Mouse (Mus musculus) CH12.LX (cell line): ENCODE results near the gene Rdh5. TPM values are rescaled to one million over a fixed set of nuclear protein-coding genes. Genes with fewer than 3 reads are reported as not detected.
A peak's percentile ranks its signal among the peaks of the same experiment; 100 is the strongest.

Experiments
- DNase-seq: peaks from one replicate; pipeline ENCODE4 v3.0.0-alpha.2; 2013; ENCODE audit errors: extremely low read depth
- H3K27ac ChIP-seq: 2 replicates; pipeline ENCODE4 v1.5.1; 2012; ENCODE audit warnings: low read depth, mild to moderate bottlenecking, control low read depth, moderate library complexity; ENCODE audit not compliant: insufficient read depth
- H3K27me3 ChIP-seq: replicated peaks from 2 replicates; pipeline ENCODE3; 2012; ENCODE audit warnings: inconsistent platforms
- H3K36me3 ChIP-seq, 2 experiments: replicated peaks in 1 of 2; 2 replicates each; pipeline versions ENCODE3 to v1.6.1; 2012; ENCODE audit warnings: inconsistent platforms in 1 of 2, low read length in 1 of 2, mild to moderate bottlenecking in 1 of 2, mixed read lengths in 1 of 2, moderate library complexity in 1 of 2; ENCODE audit not compliant: control insufficient read depth in 1 of 2, insufficient read depth in 1 of 2
- H3K4me1 ChIP-seq, 2 experiments: 2 replicates each; pipeline ENCODE4 v1.6.1; 2012; ENCODE audit warnings: inconsistent platforms in 1 of 2, moderate library complexity in 1 of 2; ENCODE audit not compliant: insufficient read depth in 2 of 2, control insufficient read depth in 1 of 2
- H3K4me2 ChIP-seq: 2 replicates; pipeline ENCODE4 v1.6.1; 2012; ENCODE audit warnings: low read depth, mild to moderate bottlenecking, control low read depth; ENCODE audit not compliant: poor library complexity, insufficient read depth, severe bottlenecking
- H3K4me3 ChIP-seq, 3 experiments: fragments of 150-350 bp in 1 of 3; sonication (generic) in 1 of 3; replicated peaks in 1 of 3; 2 replicates each; pipeline versions ENCODE3 to v1.5.1; 2011 to 2012; ENCODE audit warnings: low read depth in 2 of 3, low read length in 2 of 3, mild to moderate bottlenecking in 2 of 3, moderate library complexity in 2 of 3, control low read depth in 1 of 3, improper control_type of control experiment in 1 of 3, inconsistent platforms in 1 of 3, mixed read lengths in 1 of 3; ENCODE audit not compliant: poor library complexity in 1 of 3
- H3K79me2 ChIP-seq: replicated peaks from 2 replicates; pipeline ENCODE4 v1.6.1; 2012; ENCODE audit warnings: mild to moderate bottlenecking, moderate library complexity; ENCODE audit not compliant: control insufficient read depth, poor library complexity, insufficient read depth, severe bottlenecking; ENCODE audit errors: extremely low read depth
- H3K9ac ChIP-seq: 2 replicates; pipeline ENCODE4 v1.6.1; 2012; ENCODE audit warnings: low read depth, mild to moderate bottlenecking, control low read depth, moderate library complexity; ENCODE audit not compliant: insufficient read depth
- H3K9me3 ChIP-seq: replicated peaks from 2 replicates; pipeline ENCODE3; 2012; ENCODE audit warnings: low read length, inconsistent platforms, mixed read lengths
- JUND ChIP-seq: conservative IDR thresholded peaks from 2 replicates; pipeline ENCODE4 v1.6.1; 2011; ENCODE audit warnings: low read depth, low read length, improper control_type of control experiment
- KAT2A ChIP-seq: IDR thresholded peaks from 2 replicates; pipeline ENCODE4 v1.6.1; 2012; ENCODE audit warnings: low read length, improper control_type of control experiment, inconsistent platforms; ENCODE audit not compliant: insufficient replicate concordance
- MAZ ChIP-seq: IDR thresholded peaks from 2 replicates; pipeline ENCODE4 v1.6.1; 2012; ENCODE audit warnings: low read depth, mild to moderate bottlenecking, inconsistent platforms, low read length, improper control_type of control experiment, moderate library complexity
- MEF2A ChIP-seq: IDR thresholded peaks from 2 replicates; pipeline ENCODE4 v1.6.1; 2014; ENCODE audit warnings: low read depth, mild to moderate bottlenecking, inconsistent platforms, low read length, improper control_type of control experiment, borderline replicate concordance
- MYC ChIP-seq: IDR thresholded peaks from 2 replicates; pipeline ENCODE4 v1.6.1; 2011; ENCODE audit warnings: low read depth, mild to moderate bottlenecking, improper control_type of control experiment, low read length
- NRF1 ChIP-seq: IDR thresholded peaks from 2 replicates; pipeline ENCODE4 v1.6.1; 2014; ENCODE audit warnings: low read depth, mild to moderate bottlenecking, inconsistent platforms, low read length, improper control_type of control experiment, moderate library complexity
- POLR2A ChIP-seq: IDR thresholded peaks from 2 replicates; pipeline ENCODE4 v1.6.1; 2011; ENCODE audit warnings: low read depth, mild to moderate bottlenecking, improper control_type of control experiment, low read length
- RAD21 ChIP-seq: IDR thresholded peaks from 2 replicates; pipeline ENCODE4 v1.6.1; 2011; ENCODE audit warnings: low read depth, mild to moderate bottlenecking, low read length, improper control_type of control experiment, moderate library complexity
- SIN3A ChIP-seq: IDR thresholded peaks from 2 replicates; pipeline ENCODE4 v1.6.1; 2012; ENCODE audit warnings: low read length, improper control_type of control experiment, inconsistent platforms
- TCF12 ChIP-seq: IDR thresholded peaks from 2 replicates; pipeline ENCODE4 v1.6.1; 2014; ENCODE audit warnings: low read depth, mild to moderate bottlenecking, inconsistent platforms, low read length, improper control_type of control experiment
- UBTF ChIP-seq: IDR thresholded peaks from 2 replicates; pipeline ENCODE4 v1.6.1; 2012; ENCODE audit warnings: low read depth, mild to moderate bottlenecking, inconsistent platforms, low read length, improper control_type of control experiment, moderate library complexity
- dilution Hi-C: fragments of 300-500 bp; cut with MboI; formaldehyde crosslinking; loops from 2 replicates; pipeline ENCODE4 v1.14.3; 2020; ENCODE audit warnings: low sequenced_read_pairs; ENCODE audit not compliant: extremely low pct_unique_long_range_greater_than_20kb, extremely low pct_ligation_motif_present
- in situ Hi-C: fragments of 300-500 bp; cut with MboI; formaldehyde crosslinking; loops from 3 replicates; pipeline ENCODE4 v1.14.3; 2019; ENCODE audit warnings: low sequenced_read_pairs, low pct_ligation_motif_present, low pct_unique_long_range_greater_than_20kb, mixed read lengths
- polyA plus RNA-seq: library from polyadenylated mRNA; unstranded; fragments of >175 nt; gene quantifications from 2 replicates; pipeline ENCODE4 v1.2.1, GENCODE M21; 2012; ENCODE audit warnings: low read depth; ENCODE audit not compliant: insufficient read length
- total RNA-seq, 2 experiments: library from RNA; depleted of rRNA; stranded (reverse); fragments of 300-350 nt in 1 of 2; fragments of >200 nt in 1 of 2; gene quantifications; 2 replicates each; pipeline ENCODE4 v1.2.3; 2012 to 2014

Rdh5 gene
- total and polyA plus RNA-seq, 3 experiments: 4.3 to 6.2 (median 5.2) TPM

GRCm38 (mm10) chr10:128888941-128889827 is 33.5 kb downstream of the Rdh5 start:
- no peak for DNase-seq
- Histone ChIP-seq H3K9ac (no peak overlapping the region), H3K79me2 (no peaks in the 10 kb centered on the region; the same call in 1 of the 2 replicates), H3K4me1 (peaks cover 18 to 41% of the 10 kb centered on the region in 2 experiments), H3K27ac (no peak overlapping the region), H3K27me3 (peaks cover 11% of the 10 kb centered on the region), H3K4me3 (peak overlapping the region in 1 of 3 experiments; percentile 13), H3K4me2 (peak overlapping the region; percentile 76), H3K9me3 (no peaks in the 10 kb centered on the region), H3K36me3 (peaks cover 18 to 40% of the 10 kb centered on the region in 2 experiments)
- dilution Hi-C loops (no loop called here), in situ Hi-C loops (no loop called here)
- TF ChIP-seq UBTF (no peak), MAZ (peak; percentile 62; the same call in 1 of the 2 replicates)

- Histone ChIP-seq H3K9ac (no peak overlapping the region), H3K36me3 (peaks cover 31 to 70% of the 10 kb centered on the region in 2 experiments), H3K4me3 (no peak overlapping the region), H3K27me3 (no peaks in the 10 kb centered on the region), H3K27ac (no peak overlapping the region), H3K4me2 (no peak overlapping the region), H3K4me1 (peaks cover 8 to 24% of the 10 kb centered on the region in 2 experiments), H3K79me2 (no peaks in the 10 kb centered on the region; the same call in 1 of the 2 replicates), H3K9me3 (no peaks in the 10 kb centered on the region)
- in situ Hi-C loops: no loop called here
- dilution Hi-C loops: no loop called here
- no peak for TF ChIP-seq MEF2A
- TF ChIP-seq SIN3A: no peak
- TF ChIP-seq KAT2A: no peak
- no peak for TF ChIP-seq RAD21
- no peak for DNase-seq
Observed at GRCm38 (mm10) chr10:128882067-128882466, 40.6 kb downstream of the Rdh5 start.

DNA sequence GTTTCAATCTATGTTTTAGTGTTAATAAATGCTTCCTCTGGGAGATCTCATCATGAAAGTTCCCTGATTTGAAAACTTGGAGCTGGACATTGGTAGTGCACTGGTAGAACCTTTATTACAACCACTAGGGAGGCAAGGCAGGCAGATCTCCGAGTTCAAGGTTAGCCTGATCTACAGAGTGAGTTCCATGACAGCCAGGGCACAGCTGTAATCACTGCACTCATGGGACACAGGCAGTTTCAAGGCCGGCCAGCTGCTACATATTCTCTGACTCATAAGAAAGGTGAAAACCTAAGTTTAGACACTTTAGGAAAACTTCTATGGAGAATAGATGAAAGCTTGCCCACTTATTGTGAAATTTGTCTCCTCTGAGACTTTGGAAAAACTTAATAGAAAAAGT is 43.9 kb downstream of the Rdh5 start:
- H3K27ac ChIP-seq: no peak overlapping the region
- no peak for DNase-seq
- no peaks in the 10 kb centered on the region; the same call in 1 of the 2 replicates for H3K79me2 ChIP-seq
- no peaks in the 10 kb centered on the region for H3K27me3 ChIP-seq
- no peak overlapping the region for H3K4me2 ChIP-seq
- dilution Hi-C loops (no loop called here), in situ Hi-C loops (no loop called here)
- H3K9me3 ChIP-seq: no peaks in the 10 kb centered on the region
- TF ChIP-seq RAD21 (no peak), JUND (no peak), MYC (no peak), POLR2A (no peak), NRF1 (no peak), TCF12 (no peak)
- H3K36me3 ChIP-seq: peaks cover 31 to 72% of the 10 kb centered on the region in 2 experiments
- H3K4me3 ChIP-seq: no peak overlapping the region
- H3K9ac ChIP-seq: no peak overlapping the region
- peaks cover 0 to 2% of the 10 kb centered on the region in 2 experiments; a peak in 1 of 4 replicates for H3K4me1 ChIP-seq
